Mouse (Mus musculus): ENCODE measurements around the gene 4931409K22Rik. TPM values are rescaled to one million over a fixed set of nuclear protein-coding genes. Genes with fewer than 3 reads are reported as not detected.

4931409K22Rik gene
- not detected for total RNA-seq (2021)
- long read RNA-seq = 0 reads

- no peak for DNase-seq (ENCODE audit: low spot score in 2 of 2)
Observed at GRCm38 (mm10) chr5:24556709-24557108, at the start of gene 4931409K22Rik. TSS of gene 4931409K22Rik (minus strand) at chr5:24556809.

GRCm38 (mm10) chr5:24605980-24606665 is 49.5 kb upstream of the 4931409K22Rik start:
- no peak for DNase-seq (ENCODE audit: low spot score in 2 of 2)

GRCm38 (mm10) chr5:24605321-24605979 is 48.8 kb upstream of the 4931409K22Rik start:
- no peak for DNase-seq (ENCODE audit: low spot score in 2 of 2)

GRCm38 (mm10) chr5:24604656-24605100 is 48.1 kb upstream of the 4931409K22Rik start:
- peak in 1 of 2 experiments; percentile 75 for DNase-seq (ENCODE audit: low spot score in 2 of 2)

- no peak for DNase-seq (ENCODE audit: low spot score in 2 of 2)
Observed at GRCm38 (mm10) chr5:24604080-24604655, 47.6 kb upstream of the 4931409K22Rik start.

- DNase-seq (ENCODE audit: low spot score in 2 of 2) = no peak
Observed at GRCm38 (mm10) chr5:24603431-24604010, 46.9 kb upstream of the 4931409K22Rik start.

GRCm38 (mm10) chr5:24602751-24603343 is 46.2 kb upstream of the 4931409K22Rik start:
- DNase-seq (ENCODE audit: low spot score in 2 of 2) = peak in 1 of 2 experiments; percentile 63

GRCm38 (mm10) chr5:24601911-24602750 is 45.5 kb upstream of the 4931409K22Rik start:
- DNase-seq (ENCODE audit: low spot score in 2 of 2) = no peak

GRCm38 (mm10) chr5:24601071-24601835 is 44.6 kb upstream of the 4931409K22Rik start:
- DNase-seq (ENCODE audit: low spot score in 2 of 2) = no peak

GRCm38 (mm10) chr5:24600236-24600635 is 43.6 kb upstream of the 4931409K22Rik start:
- DNase-seq (ENCODE audit: low spot score in 2 of 2) = no peak

- no peak for DNase-seq (ENCODE audit: low spot score in 2 of 2)
Observed at GRCm38 (mm10) chr5:24599137-24599536, 42.5 kb upstream of the 4931409K22Rik start.

GRCm38 (mm10) chr5:24598570-24599006 is 42.0 kb upstream of the 4931409K22Rik start:
- DNase-seq (ENCODE audit: low spot score in 2 of 2) = peak in 1 of 2 experiments; percentile 58

GRCm38 (mm10) chr5:24597901-24598569 is 41.4 kb upstream of the 4931409K22Rik start:
- no peak for DNase-seq (ENCODE audit: low spot score in 2 of 2)

GRCm38 (mm10) chr5:24597221-24597728 is 40.7 kb upstream of the 4931409K22Rik start:
- peak in 1 of 2 experiments; percentile 89 for DNase-seq (ENCODE audit: low spot score in 2 of 2)

- DNase-seq (ENCODE audit: low spot score in 2 of 2) = peak; percentile 77 to 87
Observed at GRCm38 (mm10) chr5:24596519-24597171, 40.0 kb upstream of the 4931409K22Rik start.

GRCm38 (mm10) chr5:24595786-24596380 is 39.3 kb upstream of the 4931409K22Rik start:
- no peak for DNase-seq (ENCODE audit: low spot score in 2 of 2)

GRCm38 (mm10) chr5:24595261-24595660 is 38.7 kb upstream of the 4931409K22Rik start:
- no peak for DNase-seq (ENCODE audit: low spot score in 2 of 2)

- DNase-seq (ENCODE audit: low spot score in 2 of 2) = no peak
Observed at GRCm38 (mm10) chr5:24594346-24594745, 37.7 kb upstream of the 4931409K22Rik start.
